8 mouse cellular contexts compared by ENCODE assay signal in the genomic region with DNA sequence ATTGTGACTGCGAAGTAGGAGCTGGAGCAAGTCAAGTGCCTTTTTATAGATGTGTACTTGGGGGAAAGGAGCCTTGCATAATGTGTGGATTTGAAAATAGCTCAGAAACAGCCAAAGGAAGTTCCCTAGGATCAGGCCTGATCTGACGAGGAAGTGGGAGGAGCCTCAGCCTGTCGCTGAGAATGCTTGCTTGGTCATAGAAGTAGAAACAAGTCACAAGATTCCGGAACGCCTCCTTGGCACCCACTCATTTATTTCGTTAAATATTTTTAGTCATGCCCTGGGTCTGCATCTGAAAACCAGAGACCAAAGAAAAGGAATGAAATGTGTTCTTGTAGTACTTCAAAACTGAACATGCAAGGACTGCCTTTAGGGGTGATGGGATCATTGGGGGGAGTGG. TPM values are rescaled to one million over a fixed set of nuclear protein-coding genes. Genes with fewer than 3 reads are reported as not detected.
DNase-seq lines count a peak whose midpoint lies in the region; ATAC-seq lines count a peak whose summit lies in the region.

No protein-coding gene starts in this region.

- DNase-seq in gastrocnemius, adult 18-20 months (ENCODE audit: low spot score), result peak; percentile 62
- no peak for DNase-seq in gastrocnemius, postnatal 10 days
- peak; percentile 26 for DNase-seq in adrenal gland, postnatal 25 days
- DNase-seq in left cerebral cortex, adult 9 months (ENCODE audit: low spot score in 2 of 2), result peak; percentile 71 to 81
- DNase-seq in splenic B cell, adult 2 months (ENCODE audit: low read depth, low spot score), result peak; percentile 91

- no peaks in the 10 kb centered on the region for H3K27me3 ChIP-seq in forebrain, embryonic 15.5 days
- no peaks in the 10 kb centered on the region for H3K27me3 ChIP-seq in splenic B cell, adult 2 months (ENCODE audit: control insufficient read depth, insufficient read depth, low read length, poor library complexity, severe bottlenecking)

- H3K36me3 ChIP-seq in forebrain, embryonic 15.5 days, result peaks cover 24% of the 10 kb centered on the region
- H3K36me3 ChIP-seq in splenic B cell, adult 2 months (ENCODE audit: control insufficient read depth, insufficient read depth, low read length, poor library complexity, severe bottlenecking), result peaks cover 5% of the 10 kb centered on the region

- 50% methylated on average over 6 of the region's 6 CpGs for WGBS in forebrain, embryonic 15.5 days

- H3K4me3 ChIP-seq in forebrain, embryonic 15.5 days, result peak overlapping the region; percentile 55

- no peak overlapping the region for H3K9ac ChIP-seq in forebrain, embryonic 15.5 days (replicated peaks)

- peak overlapping the region; percentile 87 for H3K4me2 ChIP-seq in forebrain, embryonic 15.5 days (replicated peaks)

- H3K4me1 ChIP-seq in forebrain, embryonic 15.5 days, result peaks cover 35% of the 10 kb centered on the region

- H3K9me3 ChIP-seq in forebrain, embryonic 15.5 days, result no peaks in the 10 kb centered on the region

- ATAC-seq in forebrain, embryonic 15.5 days (replicated peaks), result no peak
- ATAC-seq in hematopoietic stem cell, adult 5-6 weeks (replicated peaks in 1 of 2; ENCODE audit: insufficient read depth in 1 of 2, low FRiP score in 2 of 2, low TSS enrichment in 1 of 2, low read depth in 1 of 2, poor library complexity in 2 of 2, severe bottlenecking in 2 of 2), result peak; percentile 42 to 53
- ATAC-seq in megakaryocyte, adult 5-6 weeks (ENCODE audit: poor library complexity, severe bottlenecking), result peak; percentile 20

- peak overlapping the region; percentile 91; the same call in 1 of the 2 replicates for H3K27ac ChIP-seq in forebrain, embryonic 15.5 days (replicated peaks)

RNA-seq across cellular contexts. Expression of a gene that starts 8.3 kb away (rescaled TPM):
- total RNA-seq in gastrocnemius, adult 18-20 months (2021), result 1 to 10 TPM; 4.8 to 7.0 TPM
- total RNA-seq in gastrocnemius, postnatal 10 days (2021), result 1 to 10 TPM; 7.6 to 9.8 TPM
- total RNA-seq in adrenal gland, postnatal 25 days (2021), result 35.5 and 37.7 TPM in 2 replicates
- 10.0 and 10.1 TPM in 2 replicates for polyA plus RNA-seq in forebrain, embryonic 15.5 days (2015; fragmentation: Nextera tagmentation; extraction: Ambion mirVana)
- total RNA-seq in hematopoietic stem cell, adult 5-6 weeks (2017), result 6.3 and 8.3 TPM in 2 replicates
- 14.5 and 17.0 TPM in 2 replicates for total RNA-seq in megakaryocyte, adult 5-6 weeks (2015)
- total RNA-seq in megakaryocyte, adult 5-6 weeks (2017), result 3.8 and 6.1 TPM in 2 replicates

RNA-seq across cellular contexts. Expression of a gene that starts 57.9 kb away (rescaled TPM):
- total RNA-seq in gastrocnemius, adult 18-20 months (2021), result 1 to 10 TPM; 1.6 to 2.4 TPM
- 1 to 10 TPM; 4.6 to 6.9 TPM for total RNA-seq in gastrocnemius, postnatal 10 days (2021)
- total RNA-seq in adrenal gland, postnatal 25 days (2021), result 26.0 and 34.7 TPM in 2 replicates
- 14.3 and 14.6 TPM in 2 replicates for polyA plus RNA-seq in forebrain, embryonic 15.5 days (2015; fragmentation: Nextera tagmentation; extraction: Ambion mirVana)
- total RNA-seq in hematopoietic stem cell, adult 5-6 weeks (2017), result 4.6 and 5.6 TPM in 2 replicates
- 0.64 and 1.1 TPM in 2 replicates for total RNA-seq in megakaryocyte, adult 5-6 weeks (2015)
- 1.2 and 1.6 TPM in 2 replicates for total RNA-seq in megakaryocyte, adult 5-6 weeks (2017)

RNA-seq across cellular contexts. Expression of a gene that starts 58.9 kb away (rescaled TPM):
- 10 to 100 TPM; 22.8 to 26.7 TPM for total RNA-seq in gastrocnemius, adult 18-20 months (2021)
- total RNA-seq in gastrocnemius, postnatal 10 days (2021), result 10 to 100 TPM; 25.7 to 26.1 TPM
- total RNA-seq in adrenal gland, postnatal 25 days (2021), result 32.6 and 40.9 TPM in 2 replicates
- 34.4 and 34.5 TPM in 2 replicates for polyA plus RNA-seq in forebrain, embryonic 15.5 days (2015; fragmentation: Nextera tagmentation; extraction: Ambion mirVana)
- 80.9 and 87.1 TPM in 2 replicates for total RNA-seq in hematopoietic stem cell, adult 5-6 weeks (2017)
- 7.7 and 9.1 TPM in 2 replicates for total RNA-seq in megakaryocyte, adult 5-6 weeks (2015)
- total RNA-seq in megakaryocyte, adult 5-6 weeks (2017), result 17.3 and 18.7 TPM in 2 replicates
